Mouse (Mus musculus): ENCODE data around the gene Tnnt2. TPM values are rescaled to one million over a fixed set of nuclear protein-coding genes. Genes with fewer than 3 reads are reported as not detected.

The Tnnt2 gene
- polyA plus RNA-seq (2015; fragmentation: Nextera tagmentation; extraction: Ambion mirVana), result 12.1 and 16.2 TPM in 2 replicates

DNA sequence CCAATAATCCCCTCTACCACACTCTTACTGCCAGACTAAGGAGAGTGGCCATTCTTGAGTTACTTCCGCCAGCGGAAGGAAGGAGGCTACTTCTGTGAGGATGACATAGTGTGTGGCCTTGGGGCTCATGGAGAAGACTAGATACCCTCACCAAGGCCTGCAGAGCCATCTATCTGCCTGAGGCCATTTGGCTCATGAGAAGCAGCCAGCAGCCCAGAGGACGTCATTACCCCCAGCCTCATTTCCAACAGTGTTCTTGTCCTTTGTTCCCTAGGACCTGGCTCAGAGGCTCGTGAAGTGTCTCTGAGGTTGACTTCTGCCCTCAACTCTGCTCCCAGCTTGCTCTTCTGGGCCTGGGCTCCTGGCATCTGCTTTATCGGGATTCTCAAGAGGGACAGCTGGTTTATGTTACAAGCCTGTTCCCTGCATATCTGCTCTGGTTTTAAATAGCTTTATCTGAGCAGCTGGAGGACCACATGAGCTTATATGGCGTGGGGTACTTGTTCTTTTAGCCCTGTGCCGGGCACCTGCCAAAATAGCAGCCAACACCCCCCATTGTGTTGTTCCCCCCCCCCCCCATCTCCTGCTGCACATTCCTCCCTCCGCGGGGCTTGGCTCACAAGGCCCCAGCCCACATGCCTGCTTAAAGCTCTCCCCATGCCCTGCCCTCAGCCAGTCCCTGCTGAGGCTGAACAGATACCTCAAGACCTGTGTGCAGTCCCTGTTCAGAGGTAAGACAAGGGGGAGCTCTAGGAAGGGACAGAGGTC is at the start of gene Tnnt2:
Gene Tnnt2, plus strand, starts transcription at position 639 of the 768 bp plus-strand sequence.
- Histone ChIP-seq H3K27me3 (peaks cover under 1% of the 10 kb centered on the region; the same call in 1 of the 2 replicates), H3K9me3 (no peaks in the 10 kb centered on the region), H3K4me2 (no peak within 1 kb of the TSS), H3K27ac (no peak within 1 kb of the TSS), H3K36me3 (no peaks in the 10 kb centered on the region), H3K4me1 (replicated peaks) (peaks cover 10% of the 10 kb centered on the region), H3K9ac (no peak within 1 kb of the TSS), H3K4me3 (no peak within 1 kb of the TSS)
- no peak for ATAC-seq (ENCODE audit: low FRiP score)
- 50% methylated on average over 9 of the region's 9 CpGs for WGBS

DNA sequence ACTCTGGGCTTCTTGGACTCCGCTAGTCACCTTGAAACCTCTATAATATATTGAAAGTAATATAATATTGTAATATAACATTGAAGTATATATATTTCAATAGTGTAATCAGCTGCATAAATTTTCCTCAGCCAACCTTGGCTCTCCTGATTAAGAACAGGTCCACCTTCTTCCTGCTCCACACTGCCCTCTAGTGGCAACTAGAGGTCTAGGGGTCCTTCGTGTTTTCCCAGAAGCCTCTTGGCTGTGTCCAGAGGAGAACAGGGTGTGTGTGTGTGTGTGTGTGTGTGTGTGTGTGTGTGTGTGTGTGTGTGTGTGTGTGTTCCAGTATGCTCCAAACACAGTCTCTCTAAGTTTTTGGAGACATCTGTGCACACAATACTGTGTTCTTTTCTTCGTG is 48.4 kb upstream of the Tnnt2 start:
- Histone ChIP-seq H3K27me3 (peaks cover 16% of the 10 kb centered on the region; the same call in 1 of the 2 replicates), H3K9ac (no peak overlapping the region), H3K27ac (no peak overlapping the region), H3K4me2 (no peak overlapping the region), H3K4me3 (no peak overlapping the region), H3K4me1 (replicated peaks) (peaks cover 6% of the 10 kb centered on the region), H3K9me3 (no peaks in the 10 kb centered on the region), H3K36me3 (no peaks in the 10 kb centered on the region)
- WGBS, result 49% methylated on average over 3 of the region's 3 CpGs
- no peak for ATAC-seq (ENCODE audit: low FRiP score)

DNA sequence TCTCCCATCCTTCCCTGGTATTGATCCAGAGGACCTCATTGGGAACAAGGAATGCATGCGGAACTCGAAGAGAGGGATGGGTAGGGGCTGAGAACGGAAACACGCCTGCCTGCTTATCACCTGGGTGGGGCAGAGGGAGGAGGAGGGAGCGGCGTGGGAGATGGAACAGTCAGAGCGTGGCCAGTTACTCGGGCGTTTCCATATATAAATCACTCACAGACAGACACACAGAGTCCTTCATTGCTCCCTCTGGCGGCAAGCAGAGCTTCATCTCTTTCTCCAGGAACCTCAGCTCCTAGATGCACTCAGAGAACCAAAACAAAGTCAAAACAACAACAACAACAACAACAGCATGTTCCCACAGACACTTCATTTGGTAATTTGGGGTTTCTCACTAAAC is 47.4 kb upstream of the Tnnt2 start:
- H3K9me3 ChIP-seq, result no peaks in the 10 kb centered on the region
- H3K27me3 ChIP-seq, result peaks cover 20% of the 10 kb centered on the region; the same call in 1 of the 2 replicates
- no peak overlapping the region for H3K9ac ChIP-seq
- H3K4me3 ChIP-seq, result no peak overlapping the region
- WGBS, result 44% methylated on average over 10 of the region's 10 CpGs
- ATAC-seq (ENCODE audit: low FRiP score), result no peak
- no peak overlapping the region for H3K27ac ChIP-seq
- H3K4me2 ChIP-seq, result 0 out of 2 replicates have a peak overlapping the region, but pooled peaks have one; percentile 3
- H3K36me3 ChIP-seq, result no peaks in the 10 kb centered on the region
- peaks cover 4% of the 10 kb centered on the region for H3K4me1 ChIP-seq (replicated peaks)

DNA sequence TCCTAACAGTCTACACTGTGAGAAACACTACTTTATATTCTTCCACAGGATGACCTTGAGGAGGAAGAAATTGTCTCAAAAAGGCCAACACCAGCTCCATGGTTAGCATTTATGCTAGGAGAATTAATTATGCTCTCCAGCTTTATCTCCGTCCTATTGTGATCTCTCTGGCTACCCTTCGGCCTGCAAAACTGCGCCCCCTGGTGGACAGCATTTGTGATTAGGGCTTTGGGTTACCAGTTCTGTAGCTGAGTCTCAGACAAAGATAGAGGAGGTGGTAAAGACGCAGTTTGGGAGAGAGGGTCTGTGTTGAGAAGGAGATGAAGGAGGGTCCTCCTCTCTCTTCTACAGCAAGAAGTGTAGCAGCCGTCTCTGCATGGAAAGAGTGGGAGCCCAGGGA is 46.3 kb upstream of the Tnnt2 start:
- H3K27ac ChIP-seq, result no peak overlapping the region
- no peak overlapping the region for H3K9ac ChIP-seq
- H3K27me3 ChIP-seq, result peaks cover 31% of the 10 kb centered on the region
- no peaks in the 10 kb centered on the region for H3K36me3 ChIP-seq
- H3K4me2 ChIP-seq, result no peak overlapping the region
- H3K4me1 ChIP-seq (replicated peaks), result peaks cover 14% of the 10 kb centered on the region
- no peak overlapping the region for H3K4me3 ChIP-seq
- no peaks in the 10 kb centered on the region for H3K9me3 ChIP-seq
- 9% methylated on average over 5 of the region's 5 CpGs for WGBS
- ATAC-seq (ENCODE audit: low FRiP score), result no peak

DNA sequence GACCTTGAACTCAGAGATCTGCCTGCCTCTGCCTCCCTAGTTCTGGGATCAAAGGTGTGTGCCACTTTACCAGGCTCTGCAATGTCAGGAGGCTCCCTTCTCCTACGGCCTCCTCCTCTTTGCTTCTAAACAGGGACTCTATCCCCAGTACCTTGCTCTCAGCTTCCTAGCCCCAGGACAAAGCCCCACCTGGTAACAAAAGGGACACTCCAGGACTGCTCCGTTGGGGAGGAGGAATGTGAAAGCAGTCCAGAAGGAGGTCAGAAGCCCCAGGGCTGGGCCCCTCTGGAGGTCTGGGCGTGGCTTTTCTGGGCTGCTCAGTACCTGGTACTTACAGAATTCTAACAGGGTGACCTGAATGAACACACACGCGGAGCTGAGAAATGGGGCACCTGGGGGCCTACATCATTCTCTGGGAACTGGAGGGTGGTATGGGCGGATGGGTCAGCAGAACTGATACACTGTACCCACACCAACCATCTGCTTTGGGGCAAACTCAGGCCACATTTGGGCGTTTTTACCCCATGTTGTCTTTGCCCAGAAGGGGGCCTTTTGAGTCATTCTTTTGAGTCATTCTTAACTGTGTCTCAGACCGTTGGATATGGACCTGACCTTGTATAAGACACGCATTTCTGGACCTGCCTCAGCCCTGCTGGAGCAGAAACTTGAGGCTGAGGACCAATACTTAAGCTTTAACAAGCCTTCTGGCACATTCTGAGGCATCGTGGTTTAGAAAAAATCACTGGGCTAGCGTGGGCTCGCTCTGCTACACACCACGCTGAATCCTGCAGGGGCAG is 43.8 kb upstream of the Tnnt2 start:
- 62% methylated on average over 13 of the region's 13 CpGs for WGBS
- Histone ChIP-seq H3K4me2 (no peak overlapping the region), H3K9ac (no peak overlapping the region), H3K36me3 (no peaks in the 10 kb centered on the region), H3K27ac (no peak overlapping the region), H3K9me3 (no peaks in the 10 kb centered on the region), H3K27me3 (peaks cover 37% of the 10 kb centered on the region), H3K4me3 (no peak overlapping the region), H3K4me1 (replicated peaks) (peaks cover 18% of the 10 kb centered on the region)
- no peak for ATAC-seq (ENCODE audit: low FRiP score)

DNA sequence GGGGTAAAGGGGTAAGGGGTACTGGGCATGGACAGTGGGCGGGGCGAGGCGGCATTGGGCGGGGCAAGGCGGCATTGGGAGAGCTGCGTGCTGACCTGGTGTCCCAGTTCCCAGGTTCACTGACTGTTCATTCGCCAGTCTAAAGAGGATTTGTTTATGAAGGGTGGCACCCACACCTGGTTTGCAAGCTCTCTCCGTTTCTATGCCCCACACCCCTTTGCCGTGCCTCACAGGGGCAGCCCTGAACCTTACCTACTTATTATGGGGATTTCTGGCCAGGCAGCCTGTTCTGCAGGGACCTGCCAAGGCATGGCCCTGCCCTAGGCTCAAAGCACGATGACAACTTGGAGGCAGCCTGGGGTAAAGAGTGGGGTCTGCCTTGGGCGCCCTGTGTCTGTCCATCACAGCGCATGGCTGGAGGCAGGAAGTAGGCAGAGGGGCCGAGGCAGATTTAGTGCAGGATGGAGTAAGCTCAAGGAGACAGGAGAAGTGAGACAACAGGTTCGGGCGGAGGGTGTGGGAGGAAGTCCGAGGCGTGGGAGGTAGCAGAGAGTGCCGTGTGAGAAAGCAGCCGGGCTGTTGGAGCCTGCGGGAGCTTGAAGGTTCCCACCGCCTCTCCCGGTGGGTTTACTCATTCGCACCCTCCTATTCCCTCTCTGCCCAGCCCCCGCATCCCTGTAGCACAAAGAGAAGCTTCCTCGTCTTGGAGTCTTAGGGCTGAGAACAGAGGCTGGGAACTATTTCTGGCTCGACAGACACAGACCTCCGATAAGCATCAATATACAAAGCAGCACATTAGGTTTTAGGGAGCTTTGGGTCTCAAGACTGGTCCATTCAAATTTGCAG is 42.6 kb upstream of the Tnnt2 start:
- Histone ChIP-seq H3K4me1 (replicated peaks) (peaks cover 18% of the 10 kb centered on the region), H3K9ac (peak overlapping the region; percentile 49; the same call in 1 of the 2 replicates), H3K4me3 (peak overlapping the region; percentile 15), H3K27me3 (peaks cover 37% of the 10 kb centered on the region), H3K27ac (no peak overlapping the region), H3K36me3 (no peaks in the 10 kb centered on the region), H3K4me2 (peak overlapping the region; percentile 42), H3K9me3 (no peaks in the 10 kb centered on the region)
- ATAC-seq (ENCODE audit: low FRiP score), result no peak
- 16% methylated on average over 27 of the region's 27 CpGs for WGBS

DNA sequence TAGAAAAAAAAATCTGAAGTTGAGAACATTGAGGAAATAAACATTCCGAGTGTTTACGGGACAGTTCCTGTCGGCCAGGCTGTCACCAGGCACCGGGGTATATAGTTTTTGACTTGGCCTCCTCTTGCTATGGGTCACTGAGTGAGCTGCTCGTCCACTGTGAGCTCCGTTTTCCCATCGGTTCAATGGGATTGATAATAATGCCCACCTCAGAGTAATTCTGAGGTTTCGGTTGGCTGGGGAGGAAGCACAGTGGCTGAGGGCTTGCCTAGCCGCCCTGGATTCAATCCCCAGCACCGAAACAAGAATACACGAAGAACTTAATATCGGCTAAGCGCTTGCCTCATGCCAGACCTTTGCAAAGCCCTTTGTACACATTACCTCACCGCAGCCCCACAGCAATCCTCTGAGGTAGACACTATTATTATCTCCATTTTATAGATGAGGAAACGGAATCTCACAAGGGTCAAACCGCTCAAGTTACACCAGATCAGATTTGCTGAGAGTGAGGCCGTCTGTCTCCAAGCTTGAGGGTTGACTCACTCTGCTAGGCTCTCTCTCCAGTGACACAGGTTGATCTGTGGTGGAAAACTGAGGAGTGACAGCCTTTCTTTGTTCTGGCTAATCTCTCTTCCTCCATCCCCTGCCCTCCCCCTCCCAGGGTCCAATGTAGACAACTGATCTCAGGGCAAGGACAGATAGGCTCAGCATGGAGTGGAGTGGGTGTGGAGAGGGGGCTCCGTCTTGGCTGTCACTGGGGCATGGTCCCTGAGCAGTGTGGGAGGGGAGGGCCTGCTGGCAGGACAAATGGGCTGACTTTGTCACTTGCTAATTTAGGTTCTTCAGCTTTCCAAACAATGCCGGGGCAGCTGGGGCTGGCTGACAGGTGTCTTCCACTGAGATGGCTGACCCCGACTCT is 41.7 kb upstream of the Tnnt2 start:
- peak overlapping the region; percentile 15; the same call in 1 of the 2 replicates for H3K4me3 ChIP-seq
- H3K27ac ChIP-seq, result no peak overlapping the region
- ATAC-seq (ENCODE audit: low FRiP score), result no peak
- H3K36me3 ChIP-seq, result no peaks in the 10 kb centered on the region
- 40% methylated on average over 20 of the region's 20 CpGs for WGBS
- peak overlapping the region; percentile 42; the same call in 1 of the 2 replicates for H3K4me2 ChIP-seq
- no peak overlapping the region for H3K9ac ChIP-seq
- peaks cover 18% of the 10 kb centered on the region for H3K4me1 ChIP-seq (replicated peaks)
- H3K27me3 ChIP-seq, result peaks cover 37% of the 10 kb centered on the region
- no peaks in the 10 kb centered on the region for H3K9me3 ChIP-seq

DNA sequence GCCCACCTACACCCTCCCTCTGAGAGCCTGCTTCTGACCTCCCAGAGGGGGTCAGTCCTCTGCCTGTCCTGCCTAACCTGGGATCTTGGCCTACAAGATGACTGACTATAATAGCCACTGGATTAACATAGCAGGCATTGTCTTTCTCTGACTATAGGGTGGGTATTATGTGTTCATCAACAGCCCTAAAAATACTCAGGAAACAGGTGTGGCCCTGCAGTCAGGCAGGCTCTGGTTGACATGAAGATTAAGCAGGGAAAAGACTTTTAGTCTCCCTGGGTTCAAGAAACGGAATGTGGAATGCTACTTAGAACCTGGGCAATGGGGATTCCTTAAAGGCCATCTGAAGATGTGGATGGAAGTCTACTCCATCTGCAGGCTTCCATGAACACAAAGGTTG is 37.7 kb upstream of the Tnnt2 start:
- peaks cover 26% of the 10 kb centered on the region for H3K27me3 ChIP-seq
- peaks cover 33% of the 10 kb centered on the region for H3K4me1 ChIP-seq (replicated peaks)
- no peaks in the 10 kb centered on the region for H3K9me3 ChIP-seq
- no peak overlapping the region for H3K4me2 ChIP-seq
- no peaks in the 10 kb centered on the region for H3K36me3 ChIP-seq
- 89% methylated on average over 1 of the region's 1 CpGs for WGBS
- no peak overlapping the region for H3K9ac ChIP-seq
- no peak overlapping the region for H3K27ac ChIP-seq
- no peak for ATAC-seq (ENCODE audit: low FRiP score)
- no peak overlapping the region for H3K4me3 ChIP-seq

DNA sequence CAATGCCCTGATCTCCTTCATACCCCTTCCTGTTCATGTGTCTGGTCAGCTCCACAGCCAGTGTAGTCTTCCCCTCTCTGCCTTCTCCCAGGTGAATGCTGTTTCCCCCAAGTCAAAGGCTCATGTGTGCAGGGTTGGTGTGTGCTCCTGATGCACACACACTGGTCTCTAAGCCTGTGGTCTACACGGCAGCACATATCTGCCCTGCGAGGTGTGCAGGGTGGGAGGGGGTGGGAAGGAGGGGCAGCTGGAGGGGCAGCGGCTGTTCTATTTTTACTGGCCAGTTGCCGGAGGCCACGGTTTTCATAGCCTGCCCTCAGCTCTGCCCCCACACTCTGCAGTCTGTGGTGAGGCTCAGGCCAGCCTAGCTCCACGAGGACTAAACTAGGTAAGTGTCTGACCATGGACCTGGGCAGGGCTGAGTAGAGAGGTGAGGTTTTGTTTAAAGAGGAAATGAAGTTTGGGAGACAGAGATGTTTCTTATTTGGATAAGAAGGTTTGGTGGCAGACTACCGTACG is 37.0 kb upstream of the Tnnt2 start:
- no peak overlapping the region for H3K4me2 ChIP-seq
- H3K9me3 ChIP-seq, result no peaks in the 10 kb centered on the region
- peaks cover 27% of the 10 kb centered on the region for H3K4me1 ChIP-seq (replicated peaks)
- H3K4me3 ChIP-seq, result no peak overlapping the region
- no peaks in the 10 kb centered on the region for H3K36me3 ChIP-seq
- WGBS, result 70% methylated on average over 8 of the region's 8 CpGs
- H3K9ac ChIP-seq, result no peak overlapping the region
- H3K27ac ChIP-seq, result no peak overlapping the region
- no peak for ATAC-seq (ENCODE audit: low FRiP score)
- peaks cover 23% of the 10 kb centered on the region; the same call in 1 of the 2 replicates for H3K27me3 ChIP-seq

DNA sequence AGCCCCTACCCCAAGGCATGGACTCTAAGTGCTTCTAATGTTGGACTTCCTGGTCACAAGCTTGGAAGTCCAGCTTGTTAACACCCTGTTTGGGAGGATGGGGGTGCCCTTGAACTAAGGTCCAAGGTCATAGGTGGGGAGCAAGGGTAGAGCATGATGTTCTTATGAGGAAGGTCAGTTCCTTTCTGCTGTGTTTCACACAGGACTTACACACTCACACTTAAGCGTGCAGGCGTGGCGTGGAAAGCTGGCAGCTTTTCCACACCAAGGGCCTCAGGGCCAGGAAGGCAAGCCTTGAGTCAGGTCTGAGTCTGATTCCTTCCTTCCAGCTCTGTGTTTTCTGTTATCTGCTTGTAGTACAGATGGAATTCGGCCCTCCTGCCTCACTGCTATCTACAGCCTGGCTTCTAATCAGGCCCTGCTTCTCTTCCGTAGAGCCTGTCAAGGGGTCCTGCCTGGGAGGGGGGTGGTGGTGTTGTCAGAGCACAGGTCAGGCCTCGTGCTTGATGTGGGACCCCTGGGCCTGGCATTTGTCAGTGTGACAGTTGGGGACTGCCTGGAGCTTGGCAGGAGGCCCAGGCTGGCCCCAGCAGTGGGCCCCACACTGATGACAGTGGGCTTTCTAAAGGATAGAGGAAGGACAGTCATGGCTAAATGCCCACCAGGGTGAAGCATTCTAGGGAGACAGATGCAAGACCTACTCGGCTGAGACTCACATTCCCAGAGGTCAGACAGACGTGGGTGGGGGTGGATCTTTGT is 35.8 kb upstream of the Tnnt2 start:
- H3K4me1 ChIP-seq (replicated peaks), result peaks cover 17% of the 10 kb centered on the region
- H3K4me3 ChIP-seq, result no peak overlapping the region
- H3K9ac ChIP-seq, result no peak overlapping the region
- no peaks in the 10 kb centered on the region for H3K36me3 ChIP-seq
- 0 out of 2 replicates have a peak, but pooled peaks cover 15% of the 10 kb centered on the region for H3K27me3 ChIP-seq
- no peak overlapping the region for H3K4me2 ChIP-seq
- 46% methylated on average over 8 of the region's 8 CpGs for WGBS
- no peaks in the 10 kb centered on the region for H3K9me3 ChIP-seq
- 0 out of 2 replicates have a peak overlapping the region, but pooled peaks have one; percentile 12 for H3K27ac ChIP-seq
- peak; percentile 62; the same call in 1 of the 2 replicates for ATAC-seq (ENCODE audit: low FRiP score)

Data from hindbrain, embryonic 13.5 days (tissue).